Mouse (Mus musculus): ENCODE measurements at regions not wholly inside any gene's neighbourhood (a gene's known extent, or its start where the extent isn't known, plus 50 kb on each side); places are given as distances from the start of the nearest gene placed in this dataset.
A peak's percentile ranks its signal among the peaks of the same experiment; 100 is the strongest.
"Not testable (repeated sequence)": the region's sequence is repeated elsewhere in the genome, so short reads cannot be mapped to it uniquely, and the experiment has no call there.

GRCm38 (mm10) chr9:33624378-33624777 is 861.3 kb upstream of the Kirrel3 start:
- Histone ChIP-seq H3K4me3 (ENCODE audit: low read depth, low read length) (no peak overlapping the region), H3K36me3 (ENCODE audit: control insufficient read depth, insufficient read depth, low read length) (no peaks in the 10 kb centered on the region), H3K9ac (ENCODE audit: low read length) (no peak overlapping the region), H3K4me2 (ENCODE audit: low read depth, low read length, severe bottlenecking) (no peak overlapping the region), H3K9me3 (ENCODE audit: control insufficient read depth, low read length) (no peaks in the 10 kb centered on the region), H3K4me1 (replicated peaks; ENCODE audit: control insufficient read depth, insufficient read depth, low read length) (no peaks in the 10 kb centered on the region), H3K27me3 (ENCODE audit: control insufficient read depth, insufficient read depth, low read length) (no peaks in the 10 kb centered on the region), H3K27ac (ENCODE audit: low read depth, low read length) (no peak overlapping the region)
- ATAC-seq (replicated peaks; ENCODE audit: low FRiP score): no peak
- DNase-seq (ENCODE audit: low spot score): no peak
- 88% methylated on average over 1 of the region's 1 CpGs for WGBS

- H3K4me3 ChIP-seq (ENCODE audit: low read depth, low read length): no peak overlapping the region
- 0 out of 2 replicates have a peak overlapping the region, but pooled peaks have one; percentile 37 for H3K27ac ChIP-seq (ENCODE audit: low read depth, low read length)
- H3K4me1 ChIP-seq (replicated peaks; ENCODE audit: control insufficient read depth, insufficient read depth, low read length): peaks cover 4% of the 10 kb centered on the region; the same call in 1 of the 2 replicates
- no peaks in the 10 kb centered on the region for H3K9me3 ChIP-seq (ENCODE audit: control insufficient read depth, low read length)
- ATAC-seq (replicated peaks; ENCODE audit: low FRiP score) (peak; percentile 83), DNase-seq (ENCODE audit: low spot score) (peak; percentile 53)
- no peaks in the 10 kb centered on the region for H3K36me3 ChIP-seq (ENCODE audit: control insufficient read depth, insufficient read depth, low read length)
- 51% methylated on average over 6 of the region's 6 CpGs for WGBS
- no peak overlapping the region for H3K9ac ChIP-seq (ENCODE audit: low read length)
- no peak overlapping the region for H3K4me2 ChIP-seq (ENCODE audit: low read depth, low read length, severe bottlenecking)
- no peaks in the 10 kb centered on the region for H3K27me3 ChIP-seq (ENCODE audit: control insufficient read depth, insufficient read depth, low read length)
Observed at GRCm38 (mm10) chr9:33629731-33630473, 855.8 kb upstream of the Kirrel3 start.

GRCm38 (mm10) chr9:33662978-33663377 is 822.7 kb upstream of the Kirrel3 start:
- Histone ChIP-seq H3K4me2 (ENCODE audit: low read depth, low read length, severe bottlenecking) (no peak overlapping the region), H3K4me3 (ENCODE audit: low read depth, low read length) (no peak overlapping the region), H3K27ac (ENCODE audit: low read depth, low read length) (no peak overlapping the region), H3K27me3 (ENCODE audit: control insufficient read depth, insufficient read depth, low read length) (no peaks in the 10 kb centered on the region), H3K9me3 (ENCODE audit: control insufficient read depth, low read length) (no peaks in the 10 kb centered on the region), H3K9ac (ENCODE audit: low read length) (no peak overlapping the region), H3K36me3 (ENCODE audit: control insufficient read depth, insufficient read depth, low read length) (no peaks in the 10 kb centered on the region), H3K4me1 (replicated peaks; ENCODE audit: control insufficient read depth, insufficient read depth, low read length) (no peaks in the 10 kb centered on the region)
- DNase-seq (ENCODE audit: low spot score) (no peak), ATAC-seq (replicated peaks; ENCODE audit: low FRiP score) (no peak)
- 97% methylated on average over 5 of the region's 5 CpGs for WGBS

GRCm38 (mm10) chr9:33681129-33681528 is 804.6 kb upstream of the Kirrel3 start:
- no peaks in the 10 kb centered on the region for H3K4me1 ChIP-seq (replicated peaks; ENCODE audit: control insufficient read depth, insufficient read depth, low read length)
- DNase-seq (ENCODE audit: low spot score) (no peak), ATAC-seq (replicated peaks; ENCODE audit: low FRiP score) (no peak)
- H3K9me3 ChIP-seq (ENCODE audit: control insufficient read depth, low read length): no peaks in the 10 kb centered on the region
- no peak overlapping the region for H3K4me2 ChIP-seq (ENCODE audit: low read depth, low read length, severe bottlenecking)
- no peak overlapping the region for H3K9ac ChIP-seq (ENCODE audit: low read length)
- no peaks in the 10 kb centered on the region for H3K27me3 ChIP-seq (ENCODE audit: control insufficient read depth, insufficient read depth, low read length)
- H3K4me3 ChIP-seq (ENCODE audit: low read depth, low read length): no peak overlapping the region
- WGBS: 84% methylated on average over 1 of the region's 1 CpGs
- H3K27ac ChIP-seq (ENCODE audit: low read depth, low read length): no peak overlapping the region
- no peaks in the 10 kb centered on the region for H3K36me3 ChIP-seq (ENCODE audit: control insufficient read depth, insufficient read depth, low read length)

- Histone ChIP-seq H3K36me3 (ENCODE audit: control insufficient read depth, insufficient read depth, low read length) (no peaks in the 10 kb centered on the region), H3K27ac (ENCODE audit: low read depth, low read length) (no peak overlapping the region), H3K4me3 (ENCODE audit: low read depth, low read length) (no peak overlapping the region), H3K4me1 (replicated peaks; ENCODE audit: control insufficient read depth, insufficient read depth, low read length) (no peaks in the 10 kb centered on the region), H3K9ac (ENCODE audit: low read length) (no peak overlapping the region), H3K27me3 (ENCODE audit: control insufficient read depth, insufficient read depth, low read length) (no peaks in the 10 kb centered on the region), H3K9me3 (ENCODE audit: control insufficient read depth, low read length) (no peaks in the 10 kb centered on the region), H3K4me2 (ENCODE audit: low read depth, low read length, severe bottlenecking) (no peak overlapping the region)
- ATAC-seq (replicated peaks; ENCODE audit: low FRiP score) (no peak), DNase-seq (ENCODE audit: low spot score) (no peak)
- WGBS: 85% methylated on average over 4 of the region's 4 CpGs
Observed at GRCm38 (mm10) chr9:33691731-33692130, 794.0 kb upstream of the Kirrel3 start.

GRCm38 (mm10) chr9:33717614-33718013 is 768.1 kb upstream of the Kirrel3 start:
- Histone ChIP-seq H3K4me2 (ENCODE audit: low read depth, low read length, severe bottlenecking) (no peak overlapping the region), H3K36me3 (ENCODE audit: control insufficient read depth, insufficient read depth, low read length) (no peaks in the 10 kb centered on the region), H3K9ac (ENCODE audit: low read length) (no peak overlapping the region), H3K27me3 (ENCODE audit: control insufficient read depth, insufficient read depth, low read length) (no peaks in the 10 kb centered on the region), H3K9me3 (ENCODE audit: control insufficient read depth, low read length) (no peaks in the 10 kb centered on the region), H3K4me1 (replicated peaks; ENCODE audit: control insufficient read depth, insufficient read depth, low read length) (no peaks in the 10 kb centered on the region), H3K27ac (ENCODE audit: low read depth, low read length) (no peak overlapping the region), H3K4me3 (ENCODE audit: low read depth, low read length) (no peak overlapping the region)
- no peak for DNase-seq (ENCODE audit: low spot score)
- no peak for ATAC-seq (replicated peaks; ENCODE audit: low FRiP score)
- WGBS: 89% methylated on average over 2 of the region's 2 CpGs

GRCm38 (mm10) chr9:33724811-33725210 is 760.9 kb upstream of the Kirrel3 start:
- Histone ChIP-seq H3K9ac (ENCODE audit: low read length) (no peak overlapping the region), H3K27me3 (ENCODE audit: control insufficient read depth, insufficient read depth, low read length) (no peaks in the 10 kb centered on the region), H3K4me2 (ENCODE audit: low read depth, low read length, severe bottlenecking) (no peak overlapping the region), H3K9me3 (ENCODE audit: control insufficient read depth, low read length) (no peaks in the 10 kb centered on the region), H3K4me3 (ENCODE audit: low read depth, low read length) (no peak overlapping the region), H3K4me1 (replicated peaks; ENCODE audit: control insufficient read depth, insufficient read depth, low read length) (no peaks in the 10 kb centered on the region), H3K36me3 (ENCODE audit: control insufficient read depth, insufficient read depth, low read length) (no peaks in the 10 kb centered on the region), H3K27ac (ENCODE audit: low read depth, low read length) (no peak overlapping the region)
- DNase-seq (ENCODE audit: low spot score) (no peak), ATAC-seq (replicated peaks; ENCODE audit: low FRiP score) (no peak)
- 88% methylated on average over 1 of the region's 1 CpGs for WGBS

GRCm38 (mm10) chr9:33728058-33728457 is 757.6 kb upstream of the Kirrel3 start:
- DNase-seq (ENCODE audit: low spot score); H3K4me2 ChIP-seq (ENCODE audit: low read depth, low read length, severe bottlenecking); H3K27me3 ChIP-seq (ENCODE audit: control insufficient read depth, insufficient read depth, low read length); H3K9me3 ChIP-seq (ENCODE audit: control insufficient read depth, low read length); H3K4me3 ChIP-seq (ENCODE audit: low read depth, low read length); H3K36me3 ChIP-seq (ENCODE audit: control insufficient read depth, insufficient read depth, low read length); H3K9ac ChIP-seq (ENCODE audit: low read length); ATAC-seq (replicated peaks; ENCODE audit: low FRiP score); H3K27ac ChIP-seq (ENCODE audit: low read depth, low read length); H3K4me1 ChIP-seq (replicated peaks; ENCODE audit: control insufficient read depth, insufficient read depth, low read length): not testable (repeated sequence)
- 81% methylated on average over 14 of the region's 37 CpGs for WGBS

- no peaks in the 10 kb centered on the region for H3K36me3 ChIP-seq (ENCODE audit: control insufficient read depth, insufficient read depth, low read length)
- H3K9ac ChIP-seq (ENCODE audit: low read length): no peak overlapping the region
- H3K4me2 ChIP-seq (ENCODE audit: low read depth, low read length, severe bottlenecking): no peak overlapping the region
- no peaks in the 10 kb centered on the region for H3K9me3 ChIP-seq (ENCODE audit: control insufficient read depth, low read length)
- H3K27ac ChIP-seq (ENCODE audit: low read depth, low read length): no peak overlapping the region
- ATAC-seq (replicated peaks; ENCODE audit: low FRiP score) (no peak), DNase-seq (ENCODE audit: low spot score) (no peak)
- no peak overlapping the region for H3K4me3 ChIP-seq (ENCODE audit: low read depth, low read length)
- no peaks in the 10 kb centered on the region for H3K27me3 ChIP-seq (ENCODE audit: control insufficient read depth, insufficient read depth, low read length)
- H3K4me1 ChIP-seq (replicated peaks; ENCODE audit: control insufficient read depth, insufficient read depth, low read length): no peaks in the 10 kb centered on the region
Observed at GRCm38 (mm10) chr9:33760701-33761100, 725.0 kb upstream of the Kirrel3 start.
